Mouse (Mus musculus) forebrain, embryonic 11.5 days (tissue): ENCODE data around the gene Gm11492. TPM values are rescaled to one million over a fixed set of nuclear protein-coding genes. Genes with fewer than 3 reads are reported as not detected.

Experiments used
- ATAC-seq: fragments of 200-750 bp; cut with Nextera tagmentation; replicated peaks from 2 replicates; pipeline ENCODE4 v1.8.0; 2017; ENCODE audit warnings: moderate TSS enrichment; ENCODE audit not compliant: low FRiP score
- DNase-seq: peaks from one replicate; pipeline ENCODE4 v3.0.0-alpha.2; 2017; ENCODE audit warnings: low spot score
- H3K27ac ChIP-seq: fragments of 300-500 bp; sonication (generic); 2 replicates; pipeline ENCODE4 v1.5.1; 2014; ENCODE audit warnings: low read depth, low read length
- H3K27me3 ChIP-seq: fragments of 300-500 bp; sonication (generic); 2 replicates; pipeline ENCODE4 v1.6.1; 2014; ENCODE audit warnings: mild to moderate bottlenecking, low read length, mixed read lengths; ENCODE audit not compliant: control insufficient read depth, insufficient read depth
- H3K36me3 ChIP-seq: fragments of 300-500 bp; sonication (generic); 2 replicates; pipeline ENCODE4 v1.6.1; 2014; ENCODE audit warnings: mild to moderate bottlenecking, low read length, moderate library complexity, mixed read lengths; ENCODE audit not compliant: control insufficient read depth, insufficient read depth
- H3K4me1 ChIP-seq: fragments of 300-500 bp; sonication (generic); replicated peaks from 2 replicates; pipeline ENCODE4 v1.6.1; 2014; ENCODE audit warnings: low read length, mixed read lengths; ENCODE audit not compliant: control insufficient read depth, insufficient read depth
- H3K4me2 ChIP-seq: fragments of 300-500 bp; sonication (generic); 2 replicates; pipeline ENCODE4 v1.6.1; 2014; ENCODE audit warnings: low read depth, mild to moderate bottlenecking, low read length, moderate library complexity, mixed read lengths; ENCODE audit not compliant: severe bottlenecking
- H3K4me3 ChIP-seq: fragments of 300-500 bp; sonication (generic); 2 replicates; pipeline ENCODE4 v1.5.1; 2014; ENCODE audit warnings: low read depth, low read length
- H3K9ac ChIP-seq: fragments of 300-500 bp; sonication (generic); 2 replicates; pipeline ENCODE4 v1.6.1; 2014; ENCODE audit warnings: low read length
- H3K9me3 ChIP-seq: fragments of 300-500 bp; sonication (generic); 2 replicates; pipeline ENCODE4 v1.6.1; 2016; ENCODE audit warnings: low read length, mixed read lengths; ENCODE audit not compliant: control insufficient read depth
- WGBS: fragments of 180-500 bp; shearing (Covaris S2); extraction: QIAGEN DNeasy Blood & Tissue Kit; methylation state at CpG from one replicate; pipeline ENCODE4 v1.1.7; 2014; 5-methylcytosine and 5-hydroxymethylcytosine counted together
- polyA plus RNA-seq: library from polyadenylated mRNA; unstranded; fragments of >200 nt; fragmentation: Nextera tagmentation; extraction: Ambion mirVana; gene quantifications from 2 replicates; pipeline ENCODE4 v1.2.1, GENCODE M21; 2014

The Gm11492 gene
- polyA plus RNA-seq, 1 experiment from 2014 or later, result not detected

GRCm38 (mm10) chr11:87592354-87592695, 25.9 kb downstream of the Gm11492 start:
- Histone ChIP-seq H3K9me3 (no peaks in the 10 kb centered on the region), H3K9ac (peak overlapping the region; percentile 85), H3K4me2 (peak overlapping the region; percentile 85), H3K4me3 (peak overlapping the region; percentile 81), H3K27me3 (no peaks in the 10 kb centered on the region), H3K4me1 (peaks cover 25% of the 10 kb centered on the region; the same call in 1 of the 2 replicates), H3K27ac (peak overlapping the region; percentile 73), H3K36me3 (no peaks in the 10 kb centered on the region; the same call in 1 of the 2 replicates)
- ATAC-seq (no peak; the same call in 1 of the 2 replicates), DNase-seq (no peak)
- WGBS, result 0% methylated on average over 12 of the region's 15 CpGs

- Histone ChIP-seq H3K9me3 (no peaks in the 10 kb centered on the region), H3K9ac (peak overlapping the region; percentile 85), H3K4me1 (peaks cover 25% of the 10 kb centered on the region; the same call in 1 of the 2 replicates), H3K4me3 (peak overlapping the region; percentile 81), H3K4me2 (peak overlapping the region; percentile 85), H3K36me3 (no peaks in the 10 kb centered on the region; the same call in 1 of the 2 replicates), H3K27ac (peak overlapping the region; percentile 73), H3K27me3 (no peaks in the 10 kb centered on the region)
- 46% methylated on average over 13 of the region's 13 CpGs for WGBS
- no peak for ATAC-seq
- no peak for DNase-seq
Observed at GRCm38 (mm10) chr11:87592713-87593598, 26.5 kb downstream of the Gm11492 start.

- WGBS, result 2% methylated on average over 29 of the region's 37 CpGs
- Histone ChIP-seq H3K9ac (peak overlapping the region; percentile 94), H3K4me1 (peaks cover 21% of the 10 kb centered on the region; the same call in 1 of the 2 replicates), H3K36me3 (peaks cover 5% of the 10 kb centered on the region), H3K27me3 (no peaks in the 10 kb centered on the region), H3K27ac (peak overlapping the region; percentile 71), H3K4me3 (peak overlapping the region; percentile 72), H3K4me2 (peak overlapping the region; percentile 92), H3K9me3 (no peaks in the 10 kb centered on the region)
- peak; percentile 59 for ATAC-seq
- peak; percentile 94 for DNase-seq
Observed at GRCm38 (mm10) chr11:87595327-87595841, 28.9 kb downstream of the Gm11492 start.

GRCm38 (mm10) chr11:87595976-87596375, 29.5 kb downstream of the Gm11492 start:
- H3K9me3 ChIP-seq, result no peaks in the 10 kb centered on the region
- H3K4me3 ChIP-seq, result peak overlapping the region; percentile 72

GRCm38 (mm10) chr11:87596492-87596891, 30.0 kb downstream of the Gm11492 start:
- H3K36me3 ChIP-seq, result peaks cover 11% of the 10 kb centered on the region
- DNase-seq (no peak), ATAC-seq (no peak)
- H3K27ac ChIP-seq, result 0 out of 2 replicates have a peak overlapping the region, but pooled peaks have one; percentile 20
- 27% methylated on average over 2 of the region's 2 CpGs for WGBS
- peak overlapping the region; percentile 72 for H3K4me3 ChIP-seq
- H3K4me2 ChIP-seq, result peak overlapping the region; percentile 92
- no peaks in the 10 kb centered on the region for H3K27me3 ChIP-seq
- H3K9me3 ChIP-seq, result no peaks in the 10 kb centered on the region
- H3K9ac ChIP-seq, result peak overlapping the region; percentile 94
- H3K4me1 ChIP-seq, result peaks cover 18% of the 10 kb centered on the region; the same call in 1 of the 2 replicates

More at GRCm38 (mm10) chr11:87595976-87596375, 29.5 kb downstream of the Gm11492 start:
- no peak for ATAC-seq
- no peak for DNase-seq
- 9% methylated on average over 7 of the region's 7 CpGs for WGBS
- Histone ChIP-seq H3K4me1 (peaks cover 18% of the 10 kb centered on the region; the same call in 1 of the 2 replicates), H3K4me2 (peak overlapping the region; percentile 92), H3K9ac (peak overlapping the region; percentile 94), H3K27ac (peak overlapping the region; percentile 71), H3K27me3 (no peaks in the 10 kb centered on the region), H3K36me3 (peaks cover 10% of the 10 kb centered on the region)

- H3K4me3 ChIP-seq, result peak overlapping the region; percentile 72; the same call in 1 of the 2 replicates
- H3K4me1 ChIP-seq, result peaks cover 18% of the 10 kb centered on the region; the same call in 1 of the 2 replicates
- ATAC-seq (no peak), DNase-seq (no peak)
- no peaks in the 10 kb centered on the region for H3K27me3 ChIP-seq
- peaks cover 11% of the 10 kb centered on the region for H3K36me3 ChIP-seq
- H3K27ac ChIP-seq, result no peak overlapping the region
- no peaks in the 10 kb centered on the region for H3K9me3 ChIP-seq
- peak overlapping the region; percentile 94; the same call in 1 of the 2 replicates for H3K9ac ChIP-seq
- peak overlapping the region; percentile 92; the same call in 1 of the 2 replicates for H3K4me2 ChIP-seq
Observed at GRCm38 (mm10) chr11:87597061-87597460, 30.6 kb downstream of the Gm11492 start.

GRCm38 (mm10) chr11:87599395-87600089, 33.1 kb downstream of the Gm11492 start:
- ATAC-seq (no peak), DNase-seq (no peak)
- H3K4me3 ChIP-seq, result no peak overlapping the region
- no peaks in the 10 kb centered on the region for H3K27me3 ChIP-seq
- no peaks in the 10 kb centered on the region for H3K9me3 ChIP-seq
- no peak overlapping the region for H3K4me2 ChIP-seq
- peaks cover 7% of the 10 kb centered on the region; the same call in 1 of the 2 replicates for H3K4me1 ChIP-seq
- no peak overlapping the region for H3K9ac ChIP-seq
- H3K27ac ChIP-seq, result no peak overlapping the region
- H3K36me3 ChIP-seq, result peaks cover 24% of the 10 kb centered on the region
- 88% methylated on average over 13 of the region's 13 CpGs for WGBS

- ATAC-seq, result no peak
- Histone ChIP-seq H3K27ac (no peak overlapping the region), H3K9ac (no peak overlapping the region), H3K27me3 (no peaks in the 10 kb centered on the region), H3K4me3 (no peak overlapping the region), H3K36me3 (peaks cover 32% of the 10 kb centered on the region), H3K9me3 (no peaks in the 10 kb centered on the region), H3K4me1 (0 out of 2 replicates have a peak, but pooled peaks cover 7% of the 10 kb centered on the region), H3K4me2 (no peak overlapping the region)
- WGBS, result 94% methylated on average over 10 of the region's 10 CpGs
- DNase-seq, result peak; percentile 42
Observed at GRCm38 (mm10) chr11:87600322-87600853, 33.9 kb downstream of the Gm11492 start.
